Mouse (Mus musculus): ENCODE measurements at regions not wholly inside any gene's neighbourhood (a gene's known extent, or its start where the extent isn't known, plus 50 kb on each side); places are given as distances from the start of the nearest gene placed in this dataset.

- Histone ChIP-seq H3K27ac (ENCODE audit: insufficient read depth, low read length) (no peak overlapping the region), H3K4me1 (ENCODE audit: control insufficient read depth, insufficient read depth, low read length) (no peaks in the 10 kb centered on the region), H3K4me3 (ENCODE audit: insufficient read depth, low read length) (no peak overlapping the region)
- TF ChIP-seq POLR2A (IDR thresholded peaks at IDR 0.05; ENCODE audit: extremely low read depth, insufficient read depth, low read length): no peak
- TF ChIP-seq CTCF (IDR thresholded peaks at IDR 0.05; ENCODE audit: extremely low read depth, insufficient read depth, low read length): no peak
These were observed 492.2 kb upstream of the Klf4 start for GRCm38 (mm10) chr4:56024478-56024877.

- Histone ChIP-seq H3K27ac (ENCODE audit: insufficient read depth, low read length) (no peak overlapping the region), H3K4me1 (ENCODE audit: control insufficient read depth, insufficient read depth, low read length) (no peaks in the 10 kb centered on the region), H3K4me3 (ENCODE audit: insufficient read depth, low read length) (no peak overlapping the region)
- no peak for TF ChIP-seq POLR2A (IDR thresholded peaks at IDR 0.05; ENCODE audit: extremely low read depth, insufficient read depth, low read length)
- no peak for TF ChIP-seq CTCF (IDR thresholded peaks at IDR 0.05; ENCODE audit: extremely low read depth, insufficient read depth, low read length)
These were observed 485.9 kb upstream of the Klf4 start for GRCm38 (mm10) chr4:56018212-56018611.

DNA sequence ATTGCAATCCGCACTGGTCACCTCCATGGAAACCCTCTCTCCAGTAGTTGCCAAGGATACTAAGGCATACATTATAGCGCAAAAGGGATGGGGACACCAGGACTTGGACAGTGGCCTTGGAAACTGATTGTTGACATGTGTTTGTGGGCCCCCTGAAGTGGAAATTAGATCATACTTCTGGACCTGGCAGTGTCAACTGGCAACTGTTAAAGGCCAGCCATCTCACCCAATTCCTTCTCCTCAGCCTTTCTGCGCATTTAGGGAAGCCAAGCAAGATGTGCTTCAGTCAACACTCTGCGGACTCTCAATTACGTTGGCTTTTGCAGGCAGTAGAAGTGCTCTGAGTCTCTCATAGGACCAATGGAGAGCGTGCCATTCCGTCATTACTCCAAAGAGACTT lies 483.2 kb upstream of the Klf4 start:
- TF ChIP-seq POLR2A (IDR thresholded peaks at IDR 0.05; ENCODE audit: extremely low read depth, insufficient read depth, low read length) (no peak), CTCF (IDR thresholded peaks at IDR 0.05; ENCODE audit: extremely low read depth, insufficient read depth, low read length) (no peak)
- Histone ChIP-seq H3K4me1 (ENCODE audit: control insufficient read depth, insufficient read depth, low read length) (no peaks in the 10 kb centered on the region), H3K27ac (ENCODE audit: insufficient read depth, low read length) (no peak overlapping the region), H3K4me3 (ENCODE audit: insufficient read depth, low read length) (no peak overlapping the region)

GRCm38 (mm10) chr4:56008287-56008686 lies 476.0 kb upstream of the Klf4 start:
- TF ChIP-seq POLR2A (IDR thresholded peaks at IDR 0.05; ENCODE audit: extremely low read depth, insufficient read depth, low read length): no peak
- TF ChIP-seq CTCF (IDR thresholded peaks at IDR 0.05; ENCODE audit: extremely low read depth, insufficient read depth, low read length): no peak
- H3K4me1 ChIP-seq (ENCODE audit: control insufficient read depth, insufficient read depth, low read length): no peaks in the 10 kb centered on the region
- no peak overlapping the region for H3K27ac ChIP-seq (ENCODE audit: insufficient read depth, low read length)
- H3K4me3 ChIP-seq (ENCODE audit: insufficient read depth, low read length): no peak overlapping the region

DNA sequence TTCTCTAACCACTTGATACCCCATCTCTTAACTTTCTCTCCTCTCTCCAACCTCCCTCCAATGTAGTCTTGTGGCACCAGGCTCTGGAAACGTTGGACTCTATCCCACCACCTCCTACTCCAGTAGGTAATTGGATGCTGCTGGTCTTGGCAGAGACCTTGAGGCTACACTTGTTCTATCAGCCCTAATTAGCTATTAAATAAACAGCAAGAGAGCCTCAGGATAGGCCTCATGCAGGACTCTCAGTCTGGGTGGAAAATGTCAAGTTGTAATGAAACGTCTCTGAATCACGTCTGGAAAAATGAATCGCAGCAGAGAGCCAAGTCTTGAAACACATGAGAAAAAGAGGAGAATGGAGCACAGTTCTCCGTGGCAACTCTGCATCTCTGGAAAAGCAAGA lies 472.0 kb upstream of the Klf4 start:
- TF ChIP-seq POLR2A (IDR thresholded peaks at IDR 0.05; ENCODE audit: extremely low read depth, insufficient read depth, low read length): no peak
- no peak for TF ChIP-seq CTCF (IDR thresholded peaks at IDR 0.05; ENCODE audit: extremely low read depth, insufficient read depth, low read length)
- Histone ChIP-seq H3K4me3 (ENCODE audit: insufficient read depth, low read length) (no peak overlapping the region), H3K4me1 (ENCODE audit: control insufficient read depth, insufficient read depth, low read length) (no peaks in the 10 kb centered on the region), H3K27ac (ENCODE audit: insufficient read depth, low read length) (no peak overlapping the region)

- Histone ChIP-seq H3K27ac (ENCODE audit: insufficient read depth, low read length) (no peak overlapping the region), H3K4me1 (ENCODE audit: control insufficient read depth, insufficient read depth, low read length) (no peaks in the 10 kb centered on the region), H3K4me3 (ENCODE audit: insufficient read depth, low read length) (no peak overlapping the region)
- TF ChIP-seq CTCF (IDR thresholded peaks at IDR 0.05; ENCODE audit: extremely low read depth, insufficient read depth, low read length) (no peak), POLR2A (IDR thresholded peaks at IDR 0.05; ENCODE audit: extremely low read depth, insufficient read depth, low read length) (no peak)
These were observed 469.1 kb upstream of the Klf4 start for GRCm38 (mm10) chr4:56001312-56001731.

DNA sequence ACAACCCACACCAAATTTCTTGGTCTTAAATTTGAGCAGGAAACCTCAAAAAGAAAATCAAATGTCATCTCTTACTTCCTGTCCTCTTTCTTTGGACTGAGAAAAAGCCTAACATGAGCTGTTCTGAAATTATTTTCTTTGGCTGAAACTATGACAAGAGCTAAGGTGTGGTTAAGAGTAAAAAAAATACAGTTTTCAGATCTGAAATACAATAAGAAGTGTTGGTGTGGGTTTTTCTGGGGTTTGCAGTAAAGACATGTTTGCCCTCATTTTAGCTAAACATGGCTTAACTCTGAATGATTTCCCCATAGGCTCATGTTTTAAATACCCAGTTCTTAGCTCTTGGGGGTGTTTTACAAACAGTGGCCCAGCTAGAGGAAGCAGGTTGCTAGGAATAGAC lies 451.8 kb upstream of the Klf4 start:
- Histone ChIP-seq H3K4me1 (ENCODE audit: control insufficient read depth, insufficient read depth, low read length) (no peaks in the 10 kb centered on the region), H3K4me3 (ENCODE audit: insufficient read depth, low read length) (no peak overlapping the region), H3K27ac (ENCODE audit: insufficient read depth, low read length) (no peak overlapping the region)
- TF ChIP-seq CTCF (IDR thresholded peaks at IDR 0.05; ENCODE audit: extremely low read depth, insufficient read depth, low read length) (no peak), POLR2A (IDR thresholded peaks at IDR 0.05; ENCODE audit: extremely low read depth, insufficient read depth, low read length) (no peak)

- TF ChIP-seq POLR2A (IDR thresholded peaks at IDR 0.05; ENCODE audit: extremely low read depth, insufficient read depth, low read length) (no peak), CTCF (IDR thresholded peaks at IDR 0.05; ENCODE audit: extremely low read depth, insufficient read depth, low read length) (no peak)
- Histone ChIP-seq H3K27ac (ENCODE audit: insufficient read depth, low read length) (no peak overlapping the region), H3K4me3 (ENCODE audit: insufficient read depth, low read length) (no peak overlapping the region), H3K4me1 (ENCODE audit: control insufficient read depth, insufficient read depth, low read length) (no peaks in the 10 kb centered on the region)
These were observed 446.3 kb upstream of the Klf4 start for GRCm38 (mm10) chr4:55978539-55978938.

GRCm38 (mm10) chr4:55976265-55976664 lies 444.0 kb upstream of the Klf4 start:
- Histone ChIP-seq H3K4me3 (ENCODE audit: insufficient read depth, low read length) (no peak overlapping the region), H3K4me1 (ENCODE audit: control insufficient read depth, insufficient read depth, low read length) (no peaks in the 10 kb centered on the region), H3K27ac (ENCODE audit: insufficient read depth, low read length) (no peak overlapping the region)
- TF ChIP-seq CTCF (IDR thresholded peaks at IDR 0.05; ENCODE audit: extremely low read depth, insufficient read depth, low read length): no peak
- TF ChIP-seq POLR2A (IDR thresholded peaks at IDR 0.05; ENCODE audit: extremely low read depth, insufficient read depth, low read length): no peak

DNA sequence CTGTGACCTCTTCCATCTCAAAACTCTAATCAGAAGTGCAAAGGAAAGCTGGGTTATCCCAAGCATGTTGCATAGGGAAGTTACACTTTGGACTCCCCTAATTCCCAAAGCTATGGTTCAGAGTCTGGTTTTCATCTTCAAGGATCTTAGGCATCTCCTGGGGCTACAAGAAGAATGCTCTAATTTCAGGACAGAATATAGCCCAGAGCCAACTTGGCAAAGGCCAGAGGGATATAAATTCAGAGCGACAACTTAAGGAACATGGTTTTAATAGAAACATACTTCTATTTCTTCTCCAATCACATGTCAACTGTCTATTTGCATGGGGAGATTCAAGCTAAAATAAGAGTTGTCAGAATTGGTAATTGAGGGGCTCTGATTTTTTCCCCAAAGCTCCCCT lies 441.4 kb upstream of the Klf4 start:
- H3K27ac ChIP-seq (ENCODE audit: insufficient read depth, low read length): no peak overlapping the region
- H3K4me1 ChIP-seq (ENCODE audit: control insufficient read depth, insufficient read depth, low read length): no peaks in the 10 kb centered on the region
- H3K4me3 ChIP-seq (ENCODE audit: insufficient read depth, low read length): no peak overlapping the region
- TF ChIP-seq CTCF (IDR thresholded peaks at IDR 0.05; ENCODE audit: extremely low read depth, insufficient read depth, low read length) (no peak), POLR2A (IDR thresholded peaks at IDR 0.05; ENCODE audit: extremely low read depth, insufficient read depth, low read length) (no peak)
